Mouse (Mus musculus) heart, embryonic 12.5 days (tissue): Measurements from ENCODE around the gene Gpr4. TPM values are rescaled to one million over a fixed set of nuclear protein-coding genes. Genes with fewer than 3 reads are reported as not detected.

Experiments used
- ATAC-seq: fragments of 200-750 bp; cut with Nextera tagmentation; 2 replicates; pipeline ENCODE4 v1.8.0; 2017; ENCODE audit warnings: moderate TSS enrichment, moderate library complexity; ENCODE audit not compliant: insufficient number of reproducible peaks, low FRiP score
- H3K27ac ChIP-seq: fragments of 300-500 bp; sonication (generic); 2 replicates; pipeline ENCODE4 v1.5.1; 2016; ENCODE audit warnings: mild to moderate bottlenecking, moderate library complexity; ENCODE audit not compliant: poor library complexity, severe bottlenecking
- H3K27me3 ChIP-seq: fragments of 300-500 bp; sonication (generic); replicated peaks from 2 replicates; pipeline ENCODE4 v1.6.1; 2016; ENCODE audit warnings: mild to moderate bottlenecking, moderate library complexity
- H3K36me3 ChIP-seq: fragments of 300-500 bp; sonication (generic); 2 replicates; pipeline ENCODE4 v1.6.1; 2016; ENCODE audit warnings: mild to moderate bottlenecking, moderate library complexity
- H3K4me1 ChIP-seq: fragments of 300-500 bp; sonication (generic); replicated peaks from 2 replicates; pipeline ENCODE4 v1.6.1; 2016; ENCODE audit warnings: mild to moderate bottlenecking
- H3K4me2 ChIP-seq: fragments of 300-500 bp; sonication (generic); 2 replicates; pipeline ENCODE4 v1.6.1; 2016; ENCODE audit warnings: mild to moderate bottlenecking, moderate library complexity
- H3K4me3 ChIP-seq: fragments of 300-500 bp; sonication (generic); 2 replicates; pipeline ENCODE4 v1.5.1; 2016; ENCODE audit warnings: mild to moderate bottlenecking
- H3K9ac ChIP-seq: fragments of 300-500 bp; sonication (generic); 2 replicates; pipeline ENCODE4 v1.6.1; 2016; ENCODE audit warnings: mild to moderate bottlenecking, moderate library complexity
- H3K9me3 ChIP-seq: fragments of 300-500 bp; sonication (generic); replicated peaks from 2 replicates; pipeline ENCODE4 v1.6.1; 2016; ENCODE audit warnings: mild to moderate bottlenecking, moderate library complexity
- WGBS: fragments of 180-500 bp; shearing (Covaris S2); methylation state at CpG from one replicate; pipeline ENCODE4 v1.1.7; 2016; 5-methylcytosine and 5-hydroxymethylcytosine counted together
- polyA plus RNA-seq: library from polyadenylated mRNA; unstranded; fragments of >200 nt; fragmentation: Nextera tagmentation; extraction: Ambion mirVana; gene quantifications from 2 replicates; pipeline ENCODE4 v1.2.1, GENCODE M21; 2016

Gene Gpr4
- polyA plus RNA-seq, 1 experiment from 2014 or later: 0.97 TPM

DNA sequence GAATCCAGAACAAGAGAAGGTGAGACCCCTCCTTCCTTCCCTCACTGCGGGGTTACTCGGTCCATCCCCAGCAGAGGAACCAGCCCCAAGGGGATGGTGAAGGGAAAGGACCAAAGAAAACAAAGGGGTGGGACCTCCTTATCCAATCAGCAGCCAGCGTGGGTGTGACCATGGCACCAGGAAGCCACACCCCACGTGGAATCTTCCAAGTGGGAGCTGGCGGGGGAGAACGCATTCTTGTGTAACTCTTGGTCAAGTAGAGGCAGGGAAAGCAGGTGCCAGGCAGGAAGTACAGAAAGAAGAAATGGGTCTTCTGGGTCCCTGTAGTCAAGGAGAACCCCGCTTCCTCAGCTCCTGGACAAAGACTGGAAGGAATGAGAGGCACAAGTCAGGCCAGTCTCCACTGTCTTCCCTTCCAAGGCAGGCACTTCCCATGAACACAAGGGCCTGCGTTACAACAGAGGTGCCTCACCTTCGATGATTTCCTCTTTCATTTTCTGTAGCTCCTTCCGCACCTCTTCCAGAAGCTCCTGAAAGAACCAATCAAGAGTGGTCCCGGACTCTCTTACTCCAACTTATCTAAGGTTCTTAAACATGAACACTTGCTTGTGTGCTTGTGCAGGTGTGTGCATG is 45.2 kb downstream of the Gpr4 start:
- 37% methylated on average over 11 of the region's 11 CpGs for WGBS
- ATAC-seq: peak; percentile 91
- Histone ChIP-seq H3K36me3 (peaks cover 82% of the 10 kb centered on the region), H3K4me1 (no peaks in the 10 kb centered on the region; the same call in 1 of the 2 replicates), H3K4me3 (no peak overlapping the region), H3K27me3 (no peaks in the 10 kb centered on the region), H3K27ac (no peak overlapping the region; the same call in 1 of the 2 replicates), H3K4me2 (no peak overlapping the region), H3K9me3 (no peaks in the 10 kb centered on the region), H3K9ac (no peak overlapping the region)

DNA sequence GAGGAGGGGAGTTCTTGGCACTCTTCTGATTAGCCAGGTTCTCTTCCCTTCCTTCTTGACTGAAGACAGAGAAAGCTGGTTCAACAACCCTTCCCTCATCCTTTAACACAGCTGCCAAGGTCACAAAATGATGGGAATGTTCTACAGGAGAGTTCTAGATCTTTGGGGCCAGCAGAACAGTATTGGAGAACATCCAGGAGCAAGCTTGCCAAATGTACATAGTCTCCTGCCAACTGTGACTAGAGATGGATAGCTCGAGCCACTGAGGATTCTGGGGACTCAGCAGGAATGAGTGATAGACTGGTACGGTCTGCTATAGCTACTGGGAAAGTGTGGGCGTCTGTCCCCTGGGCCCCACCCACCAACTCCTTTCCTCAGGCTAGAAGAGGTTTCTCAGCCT is 46.0 kb downstream of the Gpr4 start:
- 79% methylated on average over 3 of the region's 3 CpGs for WGBS
- Histone ChIP-seq H3K9ac (no peak overlapping the region), H3K4me3 (no peak overlapping the region), H3K4me1 (no peaks in the 10 kb centered on the region; the same call in 1 of the 2 replicates), H3K4me2 (no peak overlapping the region), H3K27ac (no peak overlapping the region), H3K27me3 (no peaks in the 10 kb centered on the region), H3K9me3 (no peaks in the 10 kb centered on the region), H3K36me3 (peaks cover 91% of the 10 kb centered on the region)
- no peak for ATAC-seq

DNA sequence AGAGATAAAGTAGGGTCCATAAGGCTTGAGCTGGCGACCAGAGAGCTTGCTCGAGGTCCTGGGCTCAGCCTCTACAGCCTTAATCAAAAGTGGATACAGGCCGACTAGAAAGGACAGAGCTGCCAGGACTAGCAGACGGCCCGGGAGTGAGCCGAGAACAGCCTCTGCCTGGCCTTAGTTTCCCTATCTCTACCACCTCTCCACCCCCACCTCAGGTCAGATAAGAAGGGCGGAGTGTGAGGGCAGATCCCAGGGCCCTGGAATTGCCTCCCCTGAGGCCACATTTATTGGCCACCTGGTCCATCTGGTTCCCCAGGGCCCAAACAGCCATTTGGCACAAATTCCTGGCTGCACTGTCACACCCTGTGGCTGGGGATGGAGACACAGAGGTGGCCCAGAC is 52.8 kb downstream of the Gpr4 start:
- 0 out of 2 replicates have a peak overlapping the region, but pooled peaks have one; percentile 16 for H3K9ac ChIP-seq
- no peak overlapping the region for H3K4me3 ChIP-seq
- H3K9me3 ChIP-seq: no peaks in the 10 kb centered on the region
- no peak for ATAC-seq
- H3K27ac ChIP-seq: no peak overlapping the region
- 13% methylated on average over 7 of the region's 7 CpGs for WGBS
- H3K4me1 ChIP-seq: peaks cover 52% of the 10 kb centered on the region
- H3K4me2 ChIP-seq: 0 out of 2 replicates have a peak overlapping the region, but pooled peaks have one; percentile 19
- peaks cover 76% of the 10 kb centered on the region for H3K36me3 ChIP-seq
- H3K27me3 ChIP-seq: no peaks in the 10 kb centered on the region

DNA sequence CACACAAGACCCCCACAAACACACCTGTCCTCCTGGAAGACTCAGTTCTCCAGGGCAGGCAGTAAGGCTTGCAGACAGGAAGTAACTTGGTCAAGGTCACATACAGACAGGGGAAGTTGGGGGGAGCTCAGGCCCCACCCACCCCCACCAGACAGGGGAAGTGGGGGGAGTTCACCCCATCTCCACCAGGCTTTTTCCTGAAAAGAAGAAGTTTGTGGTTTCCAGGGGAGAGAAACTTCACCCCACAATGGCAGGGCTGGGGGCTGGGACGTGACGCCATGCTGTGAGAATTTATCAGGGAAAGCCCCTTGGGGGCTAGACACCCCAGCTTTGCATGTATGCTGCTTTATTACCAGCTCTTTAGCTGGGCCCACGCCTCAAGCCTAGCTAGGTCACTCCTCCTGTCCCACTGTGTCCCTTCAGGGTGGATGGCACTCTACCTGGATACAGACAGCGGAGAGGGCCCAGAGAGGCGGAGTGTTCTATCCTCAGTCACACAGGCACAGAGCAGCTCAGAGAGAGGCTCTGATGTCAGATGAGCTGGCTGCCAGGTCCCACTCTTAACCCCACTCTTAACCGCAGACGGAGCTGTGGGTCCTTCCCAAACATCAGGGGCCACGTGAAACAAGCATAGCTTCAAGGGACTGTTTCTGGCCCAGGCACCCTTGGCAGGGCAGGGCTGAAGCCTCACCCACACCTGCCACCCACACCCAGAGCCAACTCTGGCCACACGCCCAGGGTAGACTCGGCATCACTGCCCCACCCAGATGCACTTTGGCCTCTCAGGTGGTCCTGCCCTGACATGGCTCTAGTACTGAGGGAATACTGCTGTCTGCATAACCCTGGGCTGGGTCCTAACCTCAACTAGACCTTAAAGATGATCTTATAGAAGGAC is 53.8 kb downstream of the Gpr4 start:
- Histone ChIP-seq H3K4me2 (peak overlapping the region; percentile 22; the same call in 1 of the 2 replicates), H3K36me3 (peaks cover 65% of the 10 kb centered on the region), H3K9me3 (no peaks in the 10 kb centered on the region), H3K4me1 (peaks cover 52% of the 10 kb centered on the region), H3K27ac (0 out of 2 replicates have a peak overlapping the region, but pooled peaks have one; percentile 45), H3K9ac (peak overlapping the region; percentile 49), H3K4me3 (no peak overlapping the region), H3K27me3 (no peaks in the 10 kb centered on the region)
- no peak for ATAC-seq
- 63% methylated on average over 10 of the region's 10 CpGs for WGBS

DNA sequence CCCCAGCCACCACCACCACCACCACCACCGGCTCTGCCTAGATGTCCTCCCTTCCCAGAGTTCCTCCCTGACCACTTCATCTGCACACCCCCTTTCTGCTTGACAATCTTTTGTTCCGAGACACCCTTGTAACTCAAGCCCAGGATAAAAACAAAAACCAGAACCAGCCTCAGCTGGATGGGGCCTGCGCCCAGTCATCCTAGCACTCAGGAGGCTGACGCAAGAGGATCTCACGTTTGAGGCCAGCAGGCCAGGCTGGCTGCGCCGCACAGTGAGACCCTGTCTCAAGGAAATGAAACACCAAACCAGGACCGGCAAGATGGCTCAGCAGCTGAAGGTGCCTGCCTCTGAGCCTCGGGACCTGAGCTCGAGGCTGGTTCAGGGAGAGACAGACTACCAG is 54.7 kb downstream of the Gpr4 start:
- Histone ChIP-seq H3K27ac (peak overlapping the region; percentile 45), H3K9me3 (no peaks in the 10 kb centered on the region), H3K4me3 (no peak overlapping the region), H3K9ac (peak overlapping the region; percentile 49; the same call in 1 of the 2 replicates), H3K27me3 (no peaks in the 10 kb centered on the region), H3K4me2 (peak overlapping the region; percentile 27), H3K4me1 (peaks cover 52% of the 10 kb centered on the region), H3K36me3 (peaks cover 56% of the 10 kb centered on the region)
- 58% methylated on average over 10 of the region's 10 CpGs for WGBS
- no peak for ATAC-seq

DNA sequence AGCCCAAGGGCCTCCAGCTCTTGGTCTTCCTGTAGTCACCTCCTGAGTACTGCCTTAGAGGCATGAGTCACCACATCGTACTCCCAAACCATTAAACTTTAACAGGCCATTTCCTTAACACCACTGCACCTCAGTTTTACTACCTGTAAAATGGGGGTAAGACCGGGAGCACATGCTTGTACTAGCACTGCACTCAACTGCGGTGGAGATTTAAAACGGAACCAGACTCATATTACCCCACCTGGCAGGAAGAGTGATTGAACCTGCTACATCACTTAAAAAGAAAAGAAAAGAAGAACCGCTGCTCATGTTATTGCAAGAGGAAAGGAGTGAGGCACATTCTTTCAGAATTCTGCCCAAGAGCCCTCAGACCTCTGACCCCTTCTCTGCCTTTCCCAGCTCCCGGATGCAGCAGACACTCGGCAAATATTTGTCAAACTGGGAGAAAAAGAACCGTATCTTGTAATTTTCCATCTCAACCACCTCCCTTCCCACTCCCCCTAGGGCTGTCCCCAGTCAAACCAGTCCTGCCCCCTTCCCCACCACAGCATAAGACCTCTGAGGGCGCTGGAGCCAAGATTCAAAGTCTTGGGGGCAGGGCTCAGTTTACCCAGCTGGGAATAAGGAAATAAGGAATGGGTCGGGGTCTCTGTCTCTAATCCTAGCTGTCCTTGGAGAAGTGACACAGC is 56.8 kb downstream of the Gpr4 start:
- H3K4me2 ChIP-seq: peak overlapping the region; percentile 99
- peaks cover 56% of the 10 kb centered on the region for H3K4me1 ChIP-seq
- H3K27me3 ChIP-seq: no peaks in the 10 kb centered on the region
- H3K4me3 ChIP-seq: peak overlapping the region; percentile 98
- H3K27ac ChIP-seq: peak overlapping the region; percentile 99
- peaks cover 36% of the 10 kb centered on the region for H3K36me3 ChIP-seq
- no peaks in the 10 kb centered on the region for H3K9me3 ChIP-seq
- peak overlapping the region; percentile 99 for H3K9ac ChIP-seq
- 37% methylated on average over 10 of the region's 10 CpGs for WGBS
- ATAC-seq: 0 out of 2 replicates have a peak, but pooled peaks have one; percentile 24

DNA sequence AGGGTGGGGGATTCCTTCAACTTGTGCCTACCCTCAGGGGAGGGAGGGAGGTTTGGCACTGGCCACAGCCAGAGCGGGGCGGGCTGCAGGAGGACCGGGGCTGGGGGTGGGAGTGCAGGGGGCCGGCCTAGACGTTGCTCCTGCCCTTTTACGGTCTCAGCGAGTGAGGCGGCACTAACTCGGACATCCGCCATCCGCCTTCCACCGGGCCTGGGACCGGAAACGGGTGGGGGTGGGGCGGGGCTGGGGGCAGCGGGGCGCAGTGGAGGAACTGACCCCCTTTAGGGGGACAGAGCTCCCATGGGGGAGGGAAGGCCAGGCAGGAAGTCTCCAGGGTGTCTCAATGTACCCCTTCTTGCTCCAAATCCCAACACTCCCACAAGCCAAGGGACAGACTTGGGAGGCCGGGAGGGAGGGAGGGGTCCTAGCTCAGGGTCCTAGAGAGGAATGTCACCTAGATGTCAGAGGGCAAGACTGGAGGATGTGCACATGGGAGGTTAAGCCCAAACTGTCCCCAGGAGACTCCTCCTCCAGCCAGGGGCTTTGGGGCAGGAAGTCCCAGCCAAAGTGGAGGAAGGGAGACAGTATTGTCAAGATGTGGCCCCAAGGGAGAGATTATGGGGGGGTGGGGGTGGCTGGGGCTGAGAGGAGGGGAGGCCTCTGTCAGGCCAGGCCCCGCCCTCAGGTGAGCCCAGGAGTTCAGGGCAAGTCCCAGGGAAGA is 57.5 kb downstream of the Gpr4 start:
- peak overlapping the region; percentile 98 for H3K4me3 ChIP-seq
- no peaks in the 10 kb centered on the region for H3K9me3 ChIP-seq
- H3K9ac ChIP-seq: peak overlapping the region; percentile 99
- no peaks in the 10 kb centered on the region for H3K27me3 ChIP-seq
- peak overlapping the region; percentile 99 for H3K27ac ChIP-seq
- peak overlapping the region; percentile 99 for H3K4me2 ChIP-seq
- peaks cover 51% of the 10 kb centered on the region for H3K4me1 ChIP-seq
- 2% methylated on average over 19 of the region's 19 CpGs for WGBS
- H3K36me3 ChIP-seq: peaks cover 28% of the 10 kb centered on the region
- ATAC-seq: peak; percentile 80

DNA sequence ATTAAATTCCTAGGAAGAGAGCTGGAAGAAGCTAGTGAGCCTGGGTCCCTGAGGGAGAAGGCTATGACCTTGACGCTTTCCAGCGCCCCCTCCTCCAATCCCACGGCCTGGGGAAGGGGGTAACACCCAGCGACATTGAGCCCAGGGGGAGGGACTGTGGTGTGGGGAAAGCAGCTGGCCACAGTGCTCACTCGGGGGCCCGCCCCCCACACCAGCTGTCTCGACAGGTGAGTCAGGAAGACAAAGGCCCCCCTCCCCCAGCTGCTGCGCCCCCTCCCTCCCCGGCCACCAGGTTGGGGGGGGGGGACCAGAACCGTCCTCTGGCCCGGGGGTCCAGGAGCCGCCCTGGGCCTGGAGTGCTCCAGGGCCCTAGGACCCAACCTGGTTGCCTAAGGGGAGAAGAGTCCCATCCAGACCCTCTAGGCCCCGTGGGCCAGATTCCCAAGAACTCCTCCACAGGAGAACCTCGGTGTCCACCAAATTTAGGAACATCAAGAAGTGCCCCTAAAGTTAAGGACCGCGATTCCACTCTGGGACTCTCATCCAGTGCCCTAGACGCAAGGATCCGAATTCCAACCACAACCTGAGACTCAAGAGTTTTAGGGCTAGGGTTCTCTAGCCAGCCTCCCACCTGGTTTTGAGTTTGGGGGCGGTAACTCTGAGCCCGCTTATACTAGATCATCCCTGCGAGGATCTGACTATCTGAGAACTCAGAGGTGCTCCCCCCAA is 58.3 kb downstream of the Gpr4 start:
- Histone ChIP-seq H3K4me1 (peaks cover 43% of the 10 kb centered on the region), H3K27me3 (no peaks in the 10 kb centered on the region), H3K36me3 (peaks cover 24% of the 10 kb centered on the region), H3K9ac (peak overlapping the region; percentile 99), H3K27ac (peak overlapping the region; percentile 99), H3K4me2 (peak overlapping the region; percentile 99), H3K4me3 (peak overlapping the region; percentile 98), H3K9me3 (no peaks in the 10 kb centered on the region)
- ATAC-seq: no peak
- WGBS: under 1% methylated on average over 20 of the region's 21 CpGs

DNA sequence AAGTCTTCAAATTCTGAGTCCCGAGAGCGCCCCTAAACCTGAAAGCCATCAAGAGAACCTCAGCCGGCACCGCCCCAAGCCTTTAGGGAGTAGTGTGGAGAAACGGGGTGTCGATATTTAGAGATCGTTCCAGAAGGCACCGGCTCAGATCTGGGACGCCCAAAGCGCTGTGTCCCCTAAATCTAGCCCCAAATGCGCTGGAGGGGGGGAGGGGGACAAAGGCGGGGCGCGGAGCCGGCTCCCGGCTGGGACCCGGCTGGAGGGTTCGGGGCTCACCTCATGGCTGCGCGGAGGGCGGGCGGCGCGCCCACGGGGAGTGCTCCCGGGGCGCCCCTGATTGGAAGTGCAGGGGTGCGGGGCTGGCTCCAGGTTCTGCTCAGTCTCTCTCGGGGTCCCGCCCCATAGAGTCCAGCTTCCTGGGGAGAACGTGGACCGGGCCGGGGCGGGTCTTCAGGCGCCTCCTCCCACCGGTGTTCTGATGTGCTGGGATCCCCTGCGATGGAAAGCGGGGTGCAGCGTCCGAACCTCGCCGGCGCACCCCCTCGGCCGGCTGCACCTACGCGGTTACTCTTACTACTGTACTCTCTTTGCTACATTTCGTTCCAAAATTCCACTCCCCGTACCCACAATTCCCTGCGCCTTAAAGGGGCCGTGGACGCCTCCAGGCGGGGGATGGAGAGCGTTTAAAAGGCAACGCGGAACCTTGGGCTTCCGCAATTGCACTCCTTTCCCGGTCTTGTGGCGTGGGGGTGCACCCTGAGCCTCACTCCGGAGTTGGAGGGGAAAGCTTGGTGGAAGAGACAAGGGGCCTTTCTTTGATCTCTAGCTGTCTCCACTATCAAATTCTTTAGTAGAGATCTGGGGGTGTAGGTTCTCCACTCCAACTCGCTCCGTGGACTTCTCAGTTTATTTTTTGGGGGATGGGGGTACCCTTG is 59.2 kb downstream of the Gpr4 start, which contains the start of gene Vasp:
Vasp (minus strand) TSS at position 580 of the 935 bp plus-strand sequence.
- WGBS: under 1% methylated on average over 58 of the region's 62 CpGs
- ATAC-seq: peak; percentile 75
- Histone ChIP-seq H3K4me1 (peaks cover 35% of the 10 kb centered on the region), H3K9me3 (peaks cover 5% of the 10 kb centered on the region; the same call in 1 of the 2 replicates), H3K27ac (peak within 1 kb of the TSS; percentile 99), H3K9ac (peak within 1 kb of the TSS; percentile 99), H3K27me3 (no peaks in the 10 kb centered on the region), H3K4me2 (peak within 1 kb of the TSS; percentile 99), H3K36me3 (peaks cover 16% of the 10 kb centered on the region), H3K4me3 (peak within 1 kb of the TSS; percentile 98)
